Mouse (Mus musculus): ENCODE data around the gene Disp2. TPM values are rescaled to one million over a fixed set of nuclear protein-coding genes. Genes with fewer than 3 reads are reported as not detected.
A peak's percentile ranks its signal among the peaks of the same experiment; 100 is the strongest.

The Disp2 gene
- polyA plus RNA-seq, 1 experiment from 2014 or later = 0.60 TPM

DNA sequence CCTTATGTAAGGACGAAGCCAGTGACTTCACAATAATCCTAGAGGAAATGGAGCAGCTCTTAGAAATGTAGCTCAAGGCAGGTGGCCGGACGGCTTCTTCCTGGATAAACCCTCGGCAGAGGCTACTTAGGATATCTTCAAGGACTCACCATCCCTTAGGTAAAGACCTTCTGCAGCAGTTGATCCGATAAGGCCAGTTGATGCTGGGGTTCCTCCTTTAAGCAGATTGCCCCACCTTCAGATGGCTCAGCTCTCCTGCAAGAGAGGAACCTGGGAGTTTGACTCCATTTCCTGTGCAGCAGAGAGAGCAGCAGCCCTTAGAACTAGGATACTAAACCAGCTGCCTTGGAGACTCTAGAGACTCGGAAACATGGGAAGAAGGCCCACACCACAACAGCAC lies 54.5 kb downstream of the Disp2 start:
- ATAC-seq (replicated peaks; ENCODE audit: low FRiP score) (no peak), DNase-seq (ENCODE audit: low spot score) (no peak)
- Histone ChIP-seq H3K4me1 (replicated peaks; ENCODE audit: control insufficient read depth, insufficient read depth, low read length) (no peaks in the 10 kb centered on the region), H3K4me3 (ENCODE audit: low read depth, low read length) (no peak overlapping the region), H3K9ac (ENCODE audit: low read depth, low read length) (no peak overlapping the region), H3K27me3 (replicated peaks; ENCODE audit: control insufficient read depth, insufficient read depth, low read length) (no peaks in the 10 kb centered on the region), H3K9me3 (ENCODE audit: control insufficient read depth, low read length) (no peaks in the 10 kb centered on the region), H3K27ac (ENCODE audit: low read depth, low read length) (no peak overlapping the region), H3K36me3 (ENCODE audit: control insufficient read depth, insufficient read depth, low read length) (peaks cover 35% of the 10 kb centered on the region), H3K4me2 (no peak overlapping the region)
- WGBS = 89% methylated on average over 6 of the region's 6 CpGs

DNA sequence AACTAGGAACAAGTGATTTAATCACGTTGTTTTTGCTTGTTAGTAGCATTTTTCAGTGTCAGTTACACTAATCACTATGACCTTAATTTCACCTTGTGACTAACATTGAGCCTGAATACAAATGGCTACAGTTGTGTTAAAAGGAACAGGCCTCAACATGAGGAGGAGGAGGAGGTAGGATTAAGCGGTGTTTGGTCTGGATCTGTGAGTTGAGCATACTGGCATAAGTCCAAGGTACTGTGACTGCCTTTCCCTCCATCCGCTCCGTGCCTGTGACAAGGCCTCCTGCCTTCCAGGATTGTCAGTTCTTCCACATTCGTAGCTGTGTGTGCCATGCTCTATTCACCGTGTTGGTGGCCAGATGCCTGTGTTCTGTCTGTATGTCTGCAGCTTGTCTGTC lies 55.6 kb downstream of the Disp2 start:
- Histone ChIP-seq H3K4me1 (replicated peaks; ENCODE audit: control insufficient read depth, insufficient read depth, low read length) (no peaks in the 10 kb centered on the region), H3K36me3 (ENCODE audit: control insufficient read depth, insufficient read depth, low read length) (peaks cover 30% of the 10 kb centered on the region), H3K9me3 (ENCODE audit: control insufficient read depth, low read length) (no peaks in the 10 kb centered on the region), H3K4me2 (no peak overlapping the region), H3K27me3 (replicated peaks; ENCODE audit: control insufficient read depth, insufficient read depth, low read length) (no peaks in the 10 kb centered on the region), H3K27ac (ENCODE audit: low read depth, low read length) (no peak overlapping the region), H3K9ac (ENCODE audit: low read depth, low read length) (no peak overlapping the region), H3K4me3 (ENCODE audit: low read depth, low read length) (no peak overlapping the region)
- no peak for ATAC-seq (replicated peaks; ENCODE audit: low FRiP score)
- 91% methylated on average over 6 of the region's 6 CpGs for WGBS
- DNase-seq (ENCODE audit: low spot score) = no peak

DNA sequence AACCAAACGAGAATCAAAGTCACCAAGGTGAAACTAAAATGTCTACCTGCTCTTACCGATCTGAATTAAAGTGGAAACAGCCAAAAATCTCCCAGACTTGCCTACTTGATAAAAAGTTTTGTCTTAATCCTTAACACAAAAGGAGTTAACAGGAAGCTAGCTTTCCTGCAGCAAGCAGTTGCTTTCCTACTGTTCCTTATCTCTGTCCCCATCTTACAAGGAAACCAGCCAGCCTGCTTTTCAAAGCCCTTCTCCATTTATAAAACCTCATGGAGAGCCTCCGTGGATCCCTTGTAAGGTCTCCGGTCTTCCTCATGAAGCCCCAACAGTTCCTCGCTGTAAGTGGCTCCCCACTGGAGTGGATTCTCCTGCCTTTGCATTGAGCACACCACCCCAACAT lies 58.8 kb downstream of the Disp2 start:
- WGBS = 29% methylated on average over 5 of the region's 5 CpGs
- H3K4me3 ChIP-seq (ENCODE audit: low read depth, low read length) = no peak overlapping the region
- ATAC-seq (replicated peaks; ENCODE audit: low FRiP score) = no peak

DNA sequence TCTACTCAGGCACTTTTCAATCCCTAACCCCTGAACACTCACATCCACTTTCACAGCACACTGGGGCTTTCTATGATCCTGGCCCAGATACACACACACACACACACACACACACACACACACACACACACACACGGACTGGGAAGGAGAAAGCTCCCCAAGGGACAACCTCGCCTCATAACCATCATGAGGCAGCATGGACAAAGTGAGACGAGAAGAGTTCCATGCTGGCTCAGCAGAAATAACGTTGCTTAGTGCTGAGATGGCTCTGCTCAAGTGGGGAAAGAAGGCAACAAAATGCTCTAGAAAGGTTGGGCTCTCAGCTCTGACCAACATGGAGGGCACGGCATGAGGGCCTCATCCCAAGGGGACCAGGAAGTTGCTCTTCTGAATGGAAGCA lies 61.7 kb downstream of the Disp2 start:
- WGBS = 73% methylated on average over 5 of the region's 5 CpGs
- Histone ChIP-seq H3K9ac (ENCODE audit: low read depth, low read length) (no peak overlapping the region), H3K27me3 (replicated peaks; ENCODE audit: control insufficient read depth, insufficient read depth, low read length) (no peaks in the 10 kb centered on the region), H3K4me1 (replicated peaks; ENCODE audit: control insufficient read depth, insufficient read depth, low read length) (no peaks in the 10 kb centered on the region), H3K9me3 (ENCODE audit: control insufficient read depth, low read length) (no peaks in the 10 kb centered on the region), H3K36me3 (ENCODE audit: control insufficient read depth, insufficient read depth, low read length) (peaks cover under 1% of the 10 kb centered on the region; the same call in 1 of the 2 replicates), H3K4me2 (no peak overlapping the region), H3K27ac (ENCODE audit: low read depth, low read length) (no peak overlapping the region), H3K4me3 (ENCODE audit: low read depth, low read length) (no peak overlapping the region)
- ATAC-seq (replicated peaks; ENCODE audit: low FRiP score) = no peak
- DNase-seq (ENCODE audit: low spot score) = no peak

More for the DNA sequence above, 58.8 kb downstream of the Disp2 start:
- no peak overlapping the region for H3K27ac ChIP-seq (ENCODE audit: low read depth, low read length)
- no peaks in the 10 kb centered on the region for H3K27me3 ChIP-seq (replicated peaks; ENCODE audit: control insufficient read depth, insufficient read depth, low read length)
- DNase-seq (ENCODE audit: low spot score) = no peak
- H3K4me2 ChIP-seq = no peak overlapping the region
- no peaks in the 10 kb centered on the region for H3K9me3 ChIP-seq (ENCODE audit: control insufficient read depth, low read length)
- no peak overlapping the region for H3K9ac ChIP-seq (ENCODE audit: low read depth, low read length)
- H3K36me3 ChIP-seq (ENCODE audit: control insufficient read depth, insufficient read depth, low read length) = peaks cover 11% of the 10 kb centered on the region
- no peaks in the 10 kb centered on the region for H3K4me1 ChIP-seq (replicated peaks; ENCODE audit: control insufficient read depth, insufficient read depth, low read length)

DNA sequence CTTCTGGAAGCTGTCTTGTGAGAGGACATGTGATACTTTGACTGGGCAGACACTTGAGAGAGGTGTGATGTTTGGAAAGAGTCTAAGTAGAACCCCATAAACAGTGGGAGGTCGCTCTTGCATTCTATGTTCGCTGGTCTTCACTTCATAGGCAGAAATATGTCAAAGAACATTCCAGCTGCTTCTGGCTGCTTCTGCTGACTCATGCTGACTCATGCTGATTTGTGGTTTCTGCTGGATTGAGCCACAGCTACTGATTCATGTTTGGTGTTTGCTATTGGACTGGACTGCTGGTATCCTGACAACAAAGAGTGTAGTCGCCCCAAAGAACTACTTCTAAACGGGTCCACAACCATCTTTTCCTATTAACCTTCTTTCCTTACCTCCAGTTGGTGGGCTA lies 62.3 kb downstream of the Disp2 start:
- Histone ChIP-seq H3K4me1 (replicated peaks; ENCODE audit: control insufficient read depth, insufficient read depth, low read length) (no peaks in the 10 kb centered on the region), H3K4me3 (ENCODE audit: low read depth, low read length) (no peak overlapping the region), H3K9me3 (ENCODE audit: control insufficient read depth, low read length) (no peaks in the 10 kb centered on the region), H3K9ac (ENCODE audit: low read depth, low read length) (no peak overlapping the region), H3K4me2 (no peak overlapping the region), H3K27ac (ENCODE audit: low read depth, low read length) (no peak overlapping the region), H3K36me3 (ENCODE audit: control insufficient read depth, insufficient read depth, low read length) (no peaks in the 10 kb centered on the region), H3K27me3 (replicated peaks; ENCODE audit: control insufficient read depth, insufficient read depth, low read length) (no peaks in the 10 kb centered on the region)
- DNase-seq (ENCODE audit: low spot score) (no peak), ATAC-seq (replicated peaks; ENCODE audit: low FRiP score) (no peak)
- 76% methylated on average over 4 of the region's 4 CpGs for WGBS

DNA sequence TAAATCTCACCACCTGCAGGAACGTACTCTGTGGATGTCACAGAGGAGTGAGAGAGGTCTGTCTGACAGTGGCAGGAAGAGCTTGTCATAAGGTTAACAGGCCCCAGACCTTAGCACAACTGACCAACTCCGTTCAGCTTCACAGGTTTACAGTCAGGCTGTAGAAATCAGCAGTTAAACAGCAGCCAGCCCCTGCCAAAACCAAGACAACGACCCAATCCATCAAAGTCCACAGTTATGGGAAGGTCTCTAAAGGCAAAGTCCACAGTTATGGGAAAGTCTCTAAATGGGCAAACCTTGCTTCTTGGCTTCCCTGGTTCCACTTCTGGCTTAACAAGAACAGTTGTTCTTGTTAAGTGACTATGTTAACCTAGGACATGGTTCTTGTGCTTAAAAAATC lies 64.9 kb downstream of the Disp2 start:
- H3K4me2 ChIP-seq = no peak overlapping the region
- ATAC-seq (replicated peaks; ENCODE audit: low FRiP score) (no peak), DNase-seq (ENCODE audit: low spot score) (no peak)
- H3K27ac ChIP-seq (ENCODE audit: low read depth, low read length) = no peak overlapping the region
- no peak overlapping the region for H3K9ac ChIP-seq (ENCODE audit: low read depth, low read length)
- 74% methylated on average over 3 of the region's 3 CpGs for WGBS
- H3K4me3 ChIP-seq (ENCODE audit: low read depth, low read length) = no peak overlapping the region
- no peaks in the 10 kb centered on the region for H3K4me1 ChIP-seq (replicated peaks; ENCODE audit: control insufficient read depth, insufficient read depth, low read length)
- H3K27me3 ChIP-seq (replicated peaks; ENCODE audit: control insufficient read depth, insufficient read depth, low read length) = no peaks in the 10 kb centered on the region
- no peaks in the 10 kb centered on the region for H3K36me3 ChIP-seq (ENCODE audit: control insufficient read depth, insufficient read depth, low read length)
- H3K9me3 ChIP-seq (ENCODE audit: control insufficient read depth, low read length) = no peaks in the 10 kb centered on the region

DNA sequence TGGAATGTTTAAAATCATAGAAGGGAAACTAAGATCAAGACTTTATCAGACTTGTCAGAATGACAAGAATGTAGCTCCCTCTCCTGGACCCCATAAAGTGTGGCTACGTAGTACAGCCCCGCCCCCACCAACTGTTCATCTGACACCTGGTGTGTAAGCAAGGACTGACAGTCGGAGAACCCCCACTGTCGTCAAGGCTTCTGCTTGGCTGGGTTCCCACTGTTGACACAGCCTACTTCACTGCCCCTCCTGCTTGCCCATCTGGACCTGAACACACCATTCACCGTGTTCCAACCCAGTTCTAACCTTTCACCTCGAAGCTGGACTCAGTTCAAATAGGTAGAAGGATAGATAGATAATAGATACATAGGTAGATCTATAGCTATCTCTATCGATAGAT lies 66.7 kb downstream of the Disp2 start:
- Histone ChIP-seq H3K4me3 (ENCODE audit: low read depth, low read length) (no peak overlapping the region), H3K9ac (ENCODE audit: low read depth, low read length) (no peak overlapping the region), H3K9me3 (ENCODE audit: control insufficient read depth, low read length) (no peaks in the 10 kb centered on the region), H3K36me3 (ENCODE audit: control insufficient read depth, insufficient read depth, low read length) (no peaks in the 10 kb centered on the region), H3K4me2 (no peak overlapping the region), H3K4me1 (replicated peaks; ENCODE audit: control insufficient read depth, insufficient read depth, low read length) (no peaks in the 10 kb centered on the region), H3K27ac (ENCODE audit: low read depth, low read length) (no peak overlapping the region), H3K27me3 (replicated peaks; ENCODE audit: control insufficient read depth, insufficient read depth, low read length) (no peaks in the 10 kb centered on the region)
- DNase-seq (ENCODE audit: low spot score) (no peak), ATAC-seq (replicated peaks; ENCODE audit: low FRiP score) (peak; percentile 31; the same call in 1 of the 2 replicates)
- WGBS = 61% methylated on average over 7 of the region's 7 CpGs

DNA sequence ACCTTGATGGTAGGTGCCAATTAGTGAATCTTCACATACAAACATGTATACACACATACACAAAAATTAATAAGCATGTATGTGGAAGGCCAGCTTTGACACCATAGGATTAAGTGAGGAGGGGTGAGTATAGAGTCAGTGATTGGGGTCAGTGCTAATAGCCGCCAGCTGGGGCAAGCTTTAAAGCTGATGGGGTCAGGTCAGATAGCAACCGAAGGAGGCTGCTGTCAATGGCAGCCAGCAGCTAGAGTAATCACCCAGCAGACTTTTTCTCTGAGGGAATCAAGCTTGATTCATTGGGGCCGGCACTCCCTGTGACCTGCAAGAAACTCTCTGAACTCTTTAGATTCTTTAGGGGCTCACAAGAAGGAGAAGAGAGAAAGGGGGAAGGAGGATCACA lies 72.2 kb downstream of the Disp2 start:
- Histone ChIP-seq H3K4me3 (ENCODE audit: low read depth, low read length) (no peak overlapping the region), H3K4me2 (no peak overlapping the region), H3K4me1 (replicated peaks; ENCODE audit: control insufficient read depth, insufficient read depth, low read length) (no peaks in the 10 kb centered on the region), H3K9me3 (ENCODE audit: control insufficient read depth, low read length) (no peaks in the 10 kb centered on the region), H3K27me3 (replicated peaks; ENCODE audit: control insufficient read depth, insufficient read depth, low read length) (no peaks in the 10 kb centered on the region), H3K27ac (ENCODE audit: low read depth, low read length) (no peak overlapping the region), H3K36me3 (ENCODE audit: control insufficient read depth, insufficient read depth, low read length) (no peaks in the 10 kb centered on the region), H3K9ac (ENCODE audit: low read depth, low read length) (no peak overlapping the region)
- DNase-seq (ENCODE audit: low spot score) (no peak), ATAC-seq (replicated peaks; ENCODE audit: low FRiP score) (no peak)
- 45% methylated on average over 3 of the region's 3 CpGs for WGBS

All from liver, embryonic 11.5 days (tissue).